Mouse (Mus musculus) heart, embryonic 11.5 days (tissue): Measurements from ENCODE around the gene Epha3. TPM values are rescaled to one million over a fixed set of nuclear protein-coding genes. Genes with fewer than 3 reads are reported as not detected.

Experiments
- ATAC-seq: fragments of 200-750 bp; cut with Nextera tagmentation; replicated peaks from 2 replicates; pipeline ENCODE4 v1.8.0; 2017; ENCODE audit warnings: moderate library complexity; ENCODE audit not compliant: insufficient number of reproducible peaks, low FRiP score, low TSS enrichment
- H3K27ac ChIP-seq: fragments of 300-500 bp; sonication (generic); 2 replicates; pipeline ENCODE4 v1.5.1; 2014; ENCODE audit warnings: mild to moderate bottlenecking, low read depth, low read length
- H3K27me3 ChIP-seq: fragments of 300-500 bp; sonication (generic); 2 replicates; pipeline ENCODE4 v1.6.1; 2014; ENCODE audit warnings: mild to moderate bottlenecking, low read length, mixed read lengths; ENCODE audit not compliant: control insufficient read depth, insufficient read depth
- H3K36me3 ChIP-seq: fragments of 300-500 bp; sonication (generic); 2 replicates; pipeline ENCODE4 v1.6.1; 2014; ENCODE audit warnings: mild to moderate bottlenecking, low read length, moderate library complexity, mixed read lengths; ENCODE audit not compliant: control insufficient read depth, insufficient read depth
- H3K4me1 ChIP-seq: fragments of 300-500 bp; sonication (generic); 2 replicates; pipeline ENCODE4 v1.6.1; 2014; ENCODE audit warnings: low read length; ENCODE audit not compliant: control insufficient read depth, insufficient read depth
- H3K4me2 ChIP-seq: fragments of 300-500 bp; sonication (generic); 2 replicates; pipeline ENCODE4 v1.6.1; 2014; ENCODE audit warnings: mild to moderate bottlenecking, moderate library complexity
- H3K4me3 ChIP-seq: fragments of 300-500 bp; sonication (generic); 2 replicates; pipeline ENCODE4 v1.5.1; 2014; ENCODE audit warnings: low read depth, low read length
- H3K9ac ChIP-seq: fragments of 300-500 bp; sonication (generic); 2 replicates; pipeline ENCODE4 v1.6.1; 2014; ENCODE audit warnings: mild to moderate bottlenecking, low read depth, low read length, moderate library complexity
- H3K9me3 ChIP-seq: fragments of 300-500 bp; sonication (generic); replicated peaks from 2 replicates; pipeline ENCODE4 v1.6.1; 2016; ENCODE audit warnings: low read length; ENCODE audit not compliant: control insufficient read depth
- WGBS: fragments of 180-500 bp; shearing (Covaris S2); extraction: QIAGEN DNeasy Blood & Tissue Kit; methylation state at CpG from one replicate; pipeline ENCODE4 v1.1.7; 2014; ENCODE audit not compliant: insufficient replicate concordance; 5-methylcytosine and 5-hydroxymethylcytosine counted together
- polyA plus RNA-seq: library from polyadenylated mRNA; unstranded; fragments of >200 nt; fragmentation: Nextera tagmentation; extraction: Ambion mirVana; gene quantifications from 2 replicates; pipeline ENCODE4 v1.2.1, GENCODE M21; 2014

Epha3 gene
- polyA plus RNA-seq, 1 experiment from 2014 or later = 10.7 TPM

GRCm38 (mm10) chr16:63806025-63806424 lies 58.0 kb downstream of the Epha3 start:
- Histone ChIP-seq H3K9me3 (no peaks in the 10 kb centered on the region), H3K36me3 (no peaks in the 10 kb centered on the region), H3K9ac (no peak overlapping the region), H3K4me3 (no peak overlapping the region), H3K4me2 (no peak overlapping the region), H3K27ac (no peak overlapping the region), H3K27me3 (no peaks in the 10 kb centered on the region), H3K4me1 (no peaks in the 10 kb centered on the region)
- no peak for ATAC-seq
- WGBS = 86% methylated on average over 3 of the region's 3 CpGs

GRCm38 (mm10) chr16:63801436-63801835 lies 62.5 kb downstream of the Epha3 start:
- Histone ChIP-seq H3K9ac (no peak overlapping the region), H3K36me3 (no peaks in the 10 kb centered on the region), H3K4me2 (no peak overlapping the region), H3K4me1 (no peaks in the 10 kb centered on the region), H3K4me3 (no peak overlapping the region), H3K27me3 (no peaks in the 10 kb centered on the region), H3K27ac (no peak overlapping the region), H3K9me3 (no peaks in the 10 kb centered on the region)
- 53% methylated on average over 3 of the region's 3 CpGs for WGBS
- no peak for ATAC-seq

GRCm38 (mm10) chr16:63798341-63798740 lies 65.6 kb downstream of the Epha3 start:
- no peak for ATAC-seq
- Histone ChIP-seq H3K27me3 (no peaks in the 10 kb centered on the region), H3K4me3 (no peak overlapping the region), H3K27ac (no peak overlapping the region), H3K4me2 (no peak overlapping the region), H3K9me3 (no peaks in the 10 kb centered on the region), H3K9ac (no peak overlapping the region), H3K4me1 (no peaks in the 10 kb centered on the region), H3K36me3 (no peaks in the 10 kb centered on the region)
- 82% methylated on average over 2 of the region's 2 CpGs for WGBS

- Histone ChIP-seq H3K36me3 (no peaks in the 10 kb centered on the region), H3K9me3 (no peaks in the 10 kb centered on the region), H3K27me3 (no peaks in the 10 kb centered on the region), H3K4me3 (no peak overlapping the region), H3K27ac (no peak overlapping the region), H3K9ac (no peak overlapping the region), H3K4me1 (no peaks in the 10 kb centered on the region), H3K4me2 (no peak overlapping the region)
- WGBS = 77% methylated on average over 5 of the region's 5 CpGs
- no peak for ATAC-seq
Observed at GRCm38 (mm10) chr16:63794292-63794691, 69.7 kb downstream of the Epha3 start.

GRCm38 (mm10) chr16:63793805-63794204 lies 70.2 kb downstream of the Epha3 start:
- Histone ChIP-seq H3K4me2 (no peak overlapping the region), H3K36me3 (no peaks in the 10 kb centered on the region), H3K9ac (no peak overlapping the region), H3K27ac (no peak overlapping the region), H3K27me3 (no peaks in the 10 kb centered on the region), H3K9me3 (no peaks in the 10 kb centered on the region), H3K4me3 (no peak overlapping the region), H3K4me1 (no peaks in the 10 kb centered on the region)
- 79% methylated on average over 1 of the region's 1 CpGs for WGBS
- ATAC-seq = no peak

GRCm38 (mm10) chr16:63792084-63792483 lies 71.9 kb downstream of the Epha3 start:
- ATAC-seq = no peak
- Histone ChIP-seq H3K9ac (no peak overlapping the region), H3K4me2 (no peak overlapping the region), H3K4me3 (no peak overlapping the region), H3K4me1 (no peaks in the 10 kb centered on the region), H3K36me3 (no peaks in the 10 kb centered on the region), H3K27me3 (no peaks in the 10 kb centered on the region), H3K27ac (no peak overlapping the region), H3K9me3 (no peaks in the 10 kb centered on the region)
- 76% methylated on average over 2 of the region's 2 CpGs for WGBS

- no peaks in the 10 kb centered on the region for H3K36me3 ChIP-seq
- no peaks in the 10 kb centered on the region for H3K27me3 ChIP-seq
- 72% methylated on average over 7 of the region's 7 CpGs for WGBS
- ATAC-seq = no peak
- no peak overlapping the region for H3K9ac ChIP-seq
- H3K9me3 ChIP-seq = no peaks in the 10 kb centered on the region
- H3K27ac ChIP-seq = no peak overlapping the region
- no peak overlapping the region for H3K4me3 ChIP-seq
- H3K4me2 ChIP-seq = no peak overlapping the region
- no peaks in the 10 kb centered on the region for H3K4me1 ChIP-seq
Observed at GRCm38 (mm10) chr16:63783544-63783943, 80.4 kb downstream of the Epha3 start.

- H3K9ac ChIP-seq = no peak overlapping the region
- WGBS = 68% methylated on average over 1 of the region's 1 CpGs
- H3K4me1 ChIP-seq = no peaks in the 10 kb centered on the region
- H3K9me3 ChIP-seq = no peaks in the 10 kb centered on the region
- H3K36me3 ChIP-seq = no peaks in the 10 kb centered on the region
- no peak overlapping the region for H3K4me3 ChIP-seq
- no peak overlapping the region for H3K4me2 ChIP-seq
- H3K27me3 ChIP-seq = no peaks in the 10 kb centered on the region
- no peak overlapping the region for H3K27ac ChIP-seq
- no peak for ATAC-seq
Observed at GRCm38 (mm10) chr16:63782101-63782500, 81.9 kb downstream of the Epha3 start.

- H3K9me3 ChIP-seq = no peaks in the 10 kb centered on the region
- ATAC-seq = no peak
- no peak overlapping the region for H3K4me3 ChIP-seq
- no peak overlapping the region for H3K4me2 ChIP-seq
- no peak overlapping the region for H3K9ac ChIP-seq
- H3K27me3 ChIP-seq = no peaks in the 10 kb centered on the region
- no peaks in the 10 kb centered on the region for H3K36me3 ChIP-seq
- no peaks in the 10 kb centered on the region for H3K4me1 ChIP-seq
- no peak overlapping the region for H3K27ac ChIP-seq
- 67% methylated on average over 5 of the region's 5 CpGs for WGBS
Observed at GRCm38 (mm10) chr16:63780151-63780550, 83.8 kb downstream of the Epha3 start.
